Mouse (Mus musculus): ENCODE data around the gene 1700016H13Rik. TPM values are rescaled to one million over a fixed set of nuclear protein-coding genes. Genes with fewer than 3 reads are reported as not detected.

Gene 1700016H13Rik
- 0.39 and 0.68 TPM in 2 replicates for polyA plus RNA-seq (2014; fragmentation: Nextera tagmentation; extraction: Ambion mirVana)

DNA sequence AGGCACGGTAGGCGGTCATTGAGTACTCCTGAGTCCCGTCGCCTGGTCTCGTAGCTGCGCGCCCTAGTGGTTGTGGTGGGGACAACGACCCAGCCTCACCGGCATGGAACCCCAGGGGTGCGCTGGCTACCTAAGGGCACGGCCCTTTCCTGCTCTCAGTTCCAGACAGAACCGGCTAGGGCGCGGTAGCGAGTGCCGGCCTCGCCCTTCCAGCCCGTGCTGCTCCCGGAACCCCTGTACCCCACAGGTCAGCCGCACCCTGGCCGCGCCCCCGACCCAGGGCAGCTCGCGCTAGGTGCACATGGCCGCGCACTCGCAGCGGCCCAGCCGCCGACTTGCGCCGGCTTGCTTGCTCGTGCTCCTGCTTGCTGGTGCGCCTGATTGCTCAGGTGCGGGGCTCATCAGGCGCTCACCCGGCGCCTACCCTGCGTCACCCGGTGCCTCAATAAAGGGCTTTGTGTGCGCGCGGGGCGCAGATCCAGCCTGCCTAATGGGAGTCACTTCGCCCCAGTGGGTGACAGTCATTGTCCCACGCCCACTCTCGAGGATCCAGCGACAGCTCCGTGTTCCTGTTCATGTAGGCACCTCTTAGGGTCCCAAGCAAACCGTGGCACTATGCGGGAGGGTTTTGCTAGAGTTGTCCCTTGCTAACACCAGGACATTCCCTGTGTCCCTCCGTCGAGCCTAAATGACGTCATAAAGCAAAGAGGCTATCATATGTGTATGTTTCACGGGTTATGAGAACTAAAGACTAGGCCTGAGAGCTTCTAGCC is at the start of gene 1700016H13Rik:
Gene 1700016H13Rik, minus strand, starts transcription at position 665 of the 773 bp plus-strand sequence.
- Histone ChIP-seq H3K36me3 (ENCODE audit: control insufficient read depth, insufficient read depth, low read length) (no peaks in the 10 kb centered on the region), H3K4me2 (ENCODE audit: low read depth, low read length, severe bottlenecking) (peak within 1 kb of the TSS; percentile 96), H3K27me3 (ENCODE audit: control insufficient read depth, insufficient read depth, low read length) (no peaks in the 10 kb centered on the region; the same call in 1 of the 2 replicates), H3K4me3 (ENCODE audit: low read depth, low read length) (peak within 1 kb of the TSS; percentile 56), H3K9ac (ENCODE audit: low read length) (peak within 1 kb of the TSS; percentile 70), H3K27ac (ENCODE audit: low read depth, low read length) (no peak within 1 kb of the TSS), H3K4me1 (replicated peaks; ENCODE audit: control insufficient read depth, insufficient read depth, low read length) (no peaks in the 10 kb centered on the region), H3K9me3 (ENCODE audit: control insufficient read depth, low read length) (no peaks in the 10 kb centered on the region)
- 1% methylated on average over 48 of the region's 56 CpGs for WGBS
- DNase-seq (ENCODE audit: low spot score): peak; percentile 88
- peak; percentile 75 for ATAC-seq (replicated peaks; ENCODE audit: low FRiP score)

DNA sequence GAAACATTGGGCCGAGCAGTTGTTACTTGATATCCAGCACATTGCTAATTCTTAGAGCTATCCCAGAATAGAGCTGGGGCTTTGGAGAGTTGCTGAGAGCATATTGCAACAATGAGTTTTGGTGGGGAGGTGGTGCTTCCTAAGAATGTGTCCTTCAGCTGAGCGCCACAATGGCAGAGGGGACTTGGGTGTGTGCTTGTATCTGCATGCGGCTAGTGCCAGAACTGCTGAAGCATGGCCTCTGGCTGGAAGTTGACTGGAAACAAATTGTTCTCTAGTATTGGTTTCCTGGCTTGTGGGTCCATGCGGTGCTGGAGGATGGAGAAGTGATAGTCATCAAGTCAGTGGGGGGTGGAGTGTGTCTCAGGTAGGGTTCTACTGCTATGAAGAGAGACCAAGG is 49.5 kb upstream of the 1700016H13Rik start:
- DNase-seq (ENCODE audit: low spot score) (no peak), ATAC-seq (replicated peaks; ENCODE audit: low FRiP score) (no peak)
- Histone ChIP-seq H3K4me1 (replicated peaks; ENCODE audit: control insufficient read depth, insufficient read depth, low read length) (no peaks in the 10 kb centered on the region), H3K36me3 (ENCODE audit: control insufficient read depth, insufficient read depth, low read length) (no peaks in the 10 kb centered on the region), H3K27me3 (ENCODE audit: control insufficient read depth, insufficient read depth, low read length) (no peaks in the 10 kb centered on the region), H3K9me3 (ENCODE audit: control insufficient read depth, low read length) (no peaks in the 10 kb centered on the region), H3K4me2 (ENCODE audit: low read depth, low read length, severe bottlenecking) (no peak overlapping the region), H3K4me3 (ENCODE audit: low read depth, low read length) (no peak overlapping the region), H3K27ac (ENCODE audit: low read depth, low read length) (no peak overlapping the region), H3K9ac (ENCODE audit: low read length) (no peak overlapping the region)
- 94% methylated on average over 4 of the region's 4 CpGs for WGBS

DNA sequence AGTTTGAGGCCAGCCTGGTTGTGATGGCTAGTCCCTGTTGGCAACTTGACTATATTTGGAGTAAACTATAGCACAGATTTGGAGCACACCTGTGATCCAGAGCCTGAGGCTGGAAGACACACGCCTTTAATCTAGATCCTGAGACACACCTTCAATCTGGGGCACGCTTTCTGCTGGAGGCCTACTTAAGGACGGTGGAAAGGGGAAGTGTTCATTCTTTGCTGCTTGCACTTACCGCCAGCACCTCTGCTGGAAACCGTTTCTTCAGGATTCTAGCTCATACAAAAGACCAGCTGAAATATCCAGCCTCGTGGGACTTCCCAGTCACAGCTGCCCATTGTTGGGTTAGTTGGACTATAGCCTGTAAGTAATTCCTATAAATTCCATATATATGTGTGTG is 46.7 kb upstream of the 1700016H13Rik start:
- Histone ChIP-seq H3K4me2 (ENCODE audit: low read depth, low read length, severe bottlenecking) (no peak overlapping the region), H3K27ac (ENCODE audit: low read depth, low read length) (no peak overlapping the region), H3K4me3 (ENCODE audit: low read depth, low read length) (no peak overlapping the region), H3K36me3 (ENCODE audit: control insufficient read depth, insufficient read depth, low read length) (no peaks in the 10 kb centered on the region), H3K4me1 (replicated peaks; ENCODE audit: control insufficient read depth, insufficient read depth, low read length) (no peaks in the 10 kb centered on the region), H3K27me3 (ENCODE audit: control insufficient read depth, insufficient read depth, low read length) (no peaks in the 10 kb centered on the region), H3K9me3 (ENCODE audit: control insufficient read depth, low read length) (no peaks in the 10 kb centered on the region), H3K9ac (ENCODE audit: low read length) (no peak overlapping the region)
- DNase-seq (ENCODE audit: low spot score): no peak
- 85% methylated on average over 6 of the region's 6 CpGs for WGBS
- ATAC-seq (replicated peaks; ENCODE audit: low FRiP score): no peak

DNA sequence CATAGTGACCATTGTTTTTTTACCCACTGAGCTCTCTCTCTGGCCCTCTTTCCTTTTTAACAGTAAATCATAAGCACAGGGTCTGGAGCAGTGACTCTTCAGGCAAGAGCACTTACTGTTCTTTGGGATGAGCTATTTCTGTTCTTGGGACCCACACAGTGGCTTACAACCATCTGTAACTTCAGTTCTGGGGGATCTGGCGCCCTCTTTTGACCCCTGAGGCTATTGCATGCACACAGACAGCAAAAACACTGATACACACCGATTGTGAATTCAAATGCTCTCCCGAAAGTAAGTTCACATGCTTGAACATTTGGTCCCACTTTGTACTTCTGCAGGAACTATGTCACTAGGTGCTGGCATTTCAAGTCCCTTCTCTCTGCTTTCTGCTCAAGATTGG is 45.7 kb upstream of the 1700016H13Rik start:
- Histone ChIP-seq H3K27me3 (ENCODE audit: control insufficient read depth, insufficient read depth, low read length) (no peaks in the 10 kb centered on the region), H3K9ac (ENCODE audit: low read length) (no peak overlapping the region), H3K4me1 (replicated peaks; ENCODE audit: control insufficient read depth, insufficient read depth, low read length) (no peaks in the 10 kb centered on the region), H3K27ac (ENCODE audit: low read depth, low read length) (no peak overlapping the region), H3K9me3 (ENCODE audit: control insufficient read depth, low read length) (no peaks in the 10 kb centered on the region), H3K36me3 (ENCODE audit: control insufficient read depth, insufficient read depth, low read length) (no peaks in the 10 kb centered on the region), H3K4me3 (ENCODE audit: low read depth, low read length) (no peak overlapping the region), H3K4me2 (ENCODE audit: low read depth, low read length, severe bottlenecking) (no peak overlapping the region)
- DNase-seq (ENCODE audit: low spot score) (no peak), ATAC-seq (replicated peaks; ENCODE audit: low FRiP score) (no peak)
- WGBS: 74% methylated on average over 3 of the region's 3 CpGs

DNA sequence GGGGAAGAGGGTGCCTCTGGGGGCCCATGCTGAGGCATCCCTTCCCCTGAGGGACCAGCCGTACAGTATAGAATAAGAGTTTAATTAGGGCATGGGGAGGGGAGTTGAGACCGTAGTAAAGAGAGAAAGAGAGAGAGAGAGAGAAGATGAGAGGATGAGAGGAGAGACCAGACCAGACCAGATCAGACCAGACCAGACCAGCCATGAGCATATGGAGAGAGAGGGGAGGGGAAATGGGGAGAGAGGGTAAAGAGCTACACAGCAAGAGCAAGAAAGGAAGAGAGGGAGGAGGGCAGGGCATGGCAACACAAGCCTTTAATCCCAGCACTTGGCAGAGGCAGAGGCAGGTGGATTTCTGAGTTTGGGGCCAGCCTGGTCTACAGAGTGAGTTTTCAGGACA is 44.9 kb upstream of the 1700016H13Rik start:
- Histone ChIP-seq H3K27me3 (ENCODE audit: control insufficient read depth, insufficient read depth, low read length) (no peaks in the 10 kb centered on the region), H3K4me3 (ENCODE audit: low read depth, low read length) (no peak overlapping the region), H3K9me3 (ENCODE audit: control insufficient read depth, low read length) (no peaks in the 10 kb centered on the region), H3K9ac (ENCODE audit: low read length) (no peak overlapping the region), H3K4me2 (ENCODE audit: low read depth, low read length, severe bottlenecking) (no peak overlapping the region), H3K4me1 (replicated peaks; ENCODE audit: control insufficient read depth, insufficient read depth, low read length) (no peaks in the 10 kb centered on the region), H3K27ac (ENCODE audit: low read depth, low read length) (no peak overlapping the region), H3K36me3 (ENCODE audit: control insufficient read depth, insufficient read depth, low read length) (no peaks in the 10 kb centered on the region)
- DNase-seq (ENCODE audit: low spot score) (no peak), ATAC-seq (replicated peaks; ENCODE audit: low FRiP score) (no peak)
- WGBS: 81% methylated on average over 2 of the region's 2 CpGs

DNA sequence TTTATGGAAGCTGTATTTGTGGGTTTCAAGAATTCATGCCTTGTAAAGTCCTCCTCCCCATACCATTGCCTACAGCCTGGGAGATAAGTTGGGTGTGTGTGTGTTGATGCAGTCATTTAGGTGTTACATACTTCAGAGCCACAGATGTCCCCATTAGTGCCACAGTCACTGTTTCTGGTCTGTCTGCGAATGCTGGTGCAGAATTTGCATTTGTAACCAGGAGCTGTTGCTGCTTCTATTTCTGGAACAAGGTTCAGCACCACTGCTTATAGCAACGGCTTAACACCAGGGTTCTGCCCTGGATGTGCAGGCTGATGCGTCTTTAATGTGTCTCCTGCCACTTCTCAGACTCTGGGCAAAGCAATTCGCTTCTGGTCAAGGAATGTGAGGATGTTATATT is 43.7 kb upstream of the 1700016H13Rik start:
- 73% methylated on average over 4 of the region's 4 CpGs for WGBS
- Histone ChIP-seq H3K4me1 (replicated peaks; ENCODE audit: control insufficient read depth, insufficient read depth, low read length) (no peaks in the 10 kb centered on the region), H3K4me3 (ENCODE audit: low read depth, low read length) (no peak overlapping the region), H3K27ac (ENCODE audit: low read depth, low read length) (no peak overlapping the region), H3K9ac (ENCODE audit: low read length) (no peak overlapping the region), H3K36me3 (ENCODE audit: control insufficient read depth, insufficient read depth, low read length) (no peaks in the 10 kb centered on the region), H3K9me3 (ENCODE audit: control insufficient read depth, low read length) (no peaks in the 10 kb centered on the region), H3K4me2 (ENCODE audit: low read depth, low read length, severe bottlenecking) (no peak overlapping the region), H3K27me3 (ENCODE audit: control insufficient read depth, insufficient read depth, low read length) (peaks cover 2% of the 10 kb centered on the region)
- no peak for ATAC-seq (replicated peaks; ENCODE audit: low FRiP score)
- DNase-seq (ENCODE audit: low spot score): no peak

DNA sequence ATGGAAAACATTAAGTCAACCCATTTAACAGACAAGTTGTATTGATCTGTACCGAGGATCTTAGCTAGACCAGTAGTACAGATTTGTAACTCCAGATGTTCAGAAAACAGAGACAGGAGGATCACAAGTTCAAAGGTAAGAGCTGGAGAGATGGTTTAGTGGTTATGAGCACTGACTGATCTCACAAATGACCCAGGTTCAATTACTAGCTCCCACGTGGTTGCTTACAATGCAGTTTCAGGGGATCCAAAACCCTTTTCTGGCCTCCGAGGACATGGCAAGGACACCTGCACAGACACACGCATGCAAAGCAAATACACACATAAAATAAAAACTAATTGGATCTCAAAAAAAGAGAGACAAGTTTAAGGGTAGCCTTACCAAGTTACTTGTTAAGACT is 42.8 kb upstream of the 1700016H13Rik start:
- peaks cover under 1% of the 10 kb centered on the region; the same call in 1 of the 2 replicates for H3K4me1 ChIP-seq (replicated peaks; ENCODE audit: control insufficient read depth, insufficient read depth, low read length)
- 81% methylated on average over 4 of the region's 4 CpGs for WGBS
- H3K9me3 ChIP-seq (ENCODE audit: control insufficient read depth, low read length): no peaks in the 10 kb centered on the region
- no peak overlapping the region for H3K27ac ChIP-seq (ENCODE audit: low read depth, low read length)
- H3K4me3 ChIP-seq (ENCODE audit: low read depth, low read length): no peak overlapping the region
- DNase-seq (ENCODE audit: low spot score): no peak
- no peaks in the 10 kb centered on the region for H3K36me3 ChIP-seq (ENCODE audit: control insufficient read depth, insufficient read depth, low read length)
- H3K27me3 ChIP-seq (ENCODE audit: control insufficient read depth, insufficient read depth, low read length): peaks cover 12% of the 10 kb centered on the region
- ATAC-seq (replicated peaks; ENCODE audit: low FRiP score): no peak
- no peak overlapping the region for H3K4me2 ChIP-seq (ENCODE audit: low read depth, low read length, severe bottlenecking)
- no peak overlapping the region for H3K9ac ChIP-seq (ENCODE audit: low read length)

DNA sequence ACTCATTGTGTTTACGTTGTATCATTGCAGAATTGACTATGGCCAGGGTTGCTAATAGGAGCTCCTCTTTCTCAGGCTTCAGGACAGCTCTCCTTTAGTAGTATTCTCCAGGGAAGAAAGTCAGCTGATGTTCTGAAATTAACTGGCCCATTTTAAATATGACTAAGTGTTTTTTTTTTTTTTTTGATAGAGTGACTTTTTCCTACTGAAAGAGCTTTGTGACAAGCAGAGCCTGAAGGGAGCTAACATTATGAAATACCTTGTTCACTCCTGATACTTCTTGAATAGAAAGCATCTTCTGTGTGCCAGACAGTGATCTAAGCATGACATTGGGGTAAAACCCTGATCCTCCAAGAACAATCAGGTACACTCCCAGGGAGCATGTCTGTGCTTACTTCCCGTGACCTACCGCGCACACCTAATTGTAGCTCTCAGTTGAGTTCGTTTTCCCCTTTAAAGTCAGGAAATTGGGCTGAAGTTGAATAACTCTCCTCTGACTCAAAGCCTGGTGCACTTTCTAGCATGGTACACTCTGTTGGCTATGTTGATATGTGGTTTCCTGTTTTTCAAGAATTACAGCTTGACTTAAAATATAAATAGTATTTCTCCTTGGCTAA is 42.2 kb upstream of the 1700016H13Rik start:
- Histone ChIP-seq H3K4me1 (replicated peaks; ENCODE audit: control insufficient read depth, insufficient read depth, low read length) (peaks cover 5% of the 10 kb centered on the region; the same call in 1 of the 2 replicates), H3K4me2 (ENCODE audit: low read depth, low read length, severe bottlenecking) (no peak overlapping the region), H3K27me3 (ENCODE audit: control insufficient read depth, insufficient read depth, low read length) (peaks cover 16% of the 10 kb centered on the region), H3K36me3 (ENCODE audit: control insufficient read depth, insufficient read depth, low read length) (no peaks in the 10 kb centered on the region), H3K9me3 (ENCODE audit: control insufficient read depth, low read length) (no peaks in the 10 kb centered on the region), H3K27ac (ENCODE audit: low read depth, low read length) (no peak overlapping the region), H3K9ac (ENCODE audit: low read length) (no peak overlapping the region), H3K4me3 (ENCODE audit: low read depth, low read length) (no peak overlapping the region)
- DNase-seq (ENCODE audit: low spot score) (no peak), ATAC-seq (replicated peaks; ENCODE audit: low FRiP score) (no peak)
- WGBS: 73% methylated on average over 5 of the region's 5 CpGs

Measured in forebrain, embryonic 11.5 days (tissue).